ENCODE assay signal across 22 mouse cellular contexts in the genomic region with DNA sequence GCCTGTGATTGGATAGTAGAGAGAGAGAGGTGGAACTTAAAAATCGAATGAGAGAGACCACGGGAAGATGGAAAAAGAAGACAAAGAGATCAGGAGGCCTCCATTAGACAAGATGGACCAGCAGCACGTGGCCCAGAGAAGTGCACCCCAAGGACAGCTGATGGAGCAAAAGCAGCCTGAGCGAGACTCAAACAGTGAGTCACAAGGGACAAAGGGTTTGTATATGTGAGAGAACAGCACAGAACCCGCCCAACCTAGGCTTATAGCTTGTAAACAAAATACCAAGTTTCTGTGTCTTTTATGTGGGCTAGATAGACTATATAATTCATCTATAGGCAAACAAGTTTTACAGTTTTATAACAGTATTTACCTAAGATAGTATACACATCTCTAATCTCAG. TPM values are rescaled to one million over a fixed set of nuclear protein-coding genes. Genes with fewer than 3 reads are reported as not detected.
DNase-seq lines count a peak whose midpoint lies in the region; ATAC-seq and TF ChIP-seq lines count a peak whose summit lies in the region.
"Had no signal": no experiment of that assay in that cellular context is flagged by ENCODE, and none has a peak within 500 bp of the region (broad histone marks: within the 10 kb centered on the region; RNA-seq: fewer than 3 reads in every experiment).

No protein-coding gene starts in this region.

- H3K4me3 ChIP-seq in liver, embryonic 12.5 days: no peak overlapping the region
- H3K4me3 ChIP-seq in liver, embryonic 11.5 days (ENCODE audit: low read depth, low read length): no peak overlapping the region
- peak overlapping the region; percentile 64 for H3K4me3 ChIP-seq in megakaryocyte, embryonic 14.5 days (replicated peaks)
- H3K4me3 ChIP-seq in stomach, postnatal 0 days (ENCODE audit: low read depth, low read length): no peak overlapping the region
- H3K4me3 ChIP-seq: forebrain, embryonic 10.5 days; gastrocnemius, adult 2 months; heart, embryonic 10.5 days; hindbrain, embryonic 12.5 days; hindbrain, embryonic 15.5 days had no signal

- H3K4me1 ChIP-seq in liver, embryonic 12.5 days: peaks cover 71% of the 10 kb centered on the region
- peaks cover 18% of the 10 kb centered on the region for H3K4me1 ChIP-seq in liver, embryonic 11.5 days (replicated peaks; ENCODE audit: control insufficient read depth, insufficient read depth, low read length)
- peaks cover 97% of the 10 kb centered on the region for H3K4me1 ChIP-seq in megakaryocyte, embryonic 14.5 days
- H3K4me1 ChIP-seq in stomach, postnatal 0 days (replicated peaks; ENCODE audit: control insufficient read depth, insufficient read depth): 0 out of 2 replicates have a peak, but pooled peaks cover 2% of the 10 kb centered on the region

- DNase-seq in adrenal gland, postnatal 36 days: peak; percentile 25 to 27
- DNase-seq in adrenal gland, postnatal 4 days (ENCODE audit: low spot score in 2 of 2): no peak
- DNase-seq in liver, embryonic 11.5 days (ENCODE audit: low spot score): no peak
- DNase-seq in stomach, postnatal 0 days (ENCODE audit: low spot score): no peak
- no peak for DNase-seq in MN1 (ENCODE audit: low spot score)
- DNase-seq: adrenal gland, postnatal 10 days; cerebellum, adult 18-20 months; cerebellum, adult 9-10 months; cerebellum, postnatal 14 days; forebrain, postnatal 0 days; gastrocnemius, adult 2 months; gastrocnemius, postnatal 14 days; heart, adult 18-20 months had no signal

- H3K36me3 ChIP-seq in liver, embryonic 12.5 days: peaks cover 48% of the 10 kb centered on the region
- H3K36me3 ChIP-seq in liver, embryonic 11.5 days (ENCODE audit: control insufficient read depth, insufficient read depth, low read length): no peaks in the 10 kb centered on the region
- H3K36me3 ChIP-seq in megakaryocyte, embryonic 14.5 days (replicated peaks; ENCODE audit: low read length): peaks cover 88% of the 10 kb centered on the region
- H3K36me3 ChIP-seq in stomach, postnatal 0 days (ENCODE audit: control insufficient read depth, insufficient read depth, low read length): no peaks in the 10 kb centered on the region
- H3K36me3 ChIP-seq: forebrain, embryonic 10.5 days; heart, embryonic 10.5 days; hindbrain, embryonic 12.5 days; hindbrain, embryonic 15.5 days had no signal

- no peak overlapping the region for H3K9ac ChIP-seq in liver, embryonic 12.5 days
- no peak overlapping the region for H3K9ac ChIP-seq in liver, embryonic 11.5 days (ENCODE audit: low read depth, low read length)
- no peak overlapping the region for H3K9ac ChIP-seq in stomach, postnatal 0 days (ENCODE audit: low read length)
- H3K9ac ChIP-seq: forebrain, postnatal 0 days; hindbrain, embryonic 12.5 days; hindbrain, embryonic 15.5 days had no signal

- no peak for TF ChIP-seq EP300 in stomach, postnatal 0 days (optimal IDR thresholded peaks at IDR 0.05)

- H3K27ac ChIP-seq in liver, embryonic 12.5 days: peak overlapping the region; percentile 37; the same call in 1 of the 2 replicates
- H3K27ac ChIP-seq in liver, embryonic 11.5 days (ENCODE audit: low read depth, low read length): no peak overlapping the region
- H3K27ac ChIP-seq in stomach, postnatal 0 days (replicated peaks): no peak overlapping the region
- H3K27ac ChIP-seq: forebrain, embryonic 10.5 days; gastrocnemius, adult 2 months; heart, embryonic 10.5 days; hindbrain, embryonic 12.5 days; hindbrain, embryonic 15.5 days had no signal

- no peak overlapping the region for H3K4me2 ChIP-seq in liver, embryonic 12.5 days
- H3K4me2 ChIP-seq in liver, embryonic 11.5 days: no peak overlapping the region
- H3K4me2 ChIP-seq in stomach, postnatal 0 days (replicated peaks; ENCODE audit: low read depth): no peak overlapping the region
- H3K4me2 ChIP-seq: hindbrain, embryonic 12.5 days; hindbrain, embryonic 15.5 days had no signal

- no peak for TF ChIP-seq CTCF in stomach, postnatal 0 days (IDR thresholded peaks at IDR 0.05; ENCODE audit: low read depth)

- ATAC-seq in liver, embryonic 12.5 days: no peak
- no peak for ATAC-seq in liver, embryonic 11.5 days (replicated peaks; ENCODE audit: low FRiP score)
- no peak for ATAC-seq in megakaryocyte, adult 5-6 weeks (ENCODE audit: poor library complexity, severe bottlenecking)
- ATAC-seq in stomach, postnatal 0 days (ENCODE audit: low FRiP score, low TSS enrichment): peak; percentile 64
- ATAC-seq: forebrain, embryonic 14.5 days; forebrain, postnatal 0 days; Patski had no signal

- no peaks in the 10 kb centered on the region for H3K9me3 ChIP-seq in liver, embryonic 12.5 days (replicated peaks)
- H3K9me3 ChIP-seq in liver, embryonic 11.5 days (ENCODE audit: control insufficient read depth, low read length): no peaks in the 10 kb centered on the region
- H3K9me3 ChIP-seq in megakaryocyte, embryonic 14.5 days: no peaks in the 10 kb centered on the region
- H3K9me3 ChIP-seq in stomach, postnatal 0 days (ENCODE audit: control insufficient read depth, low read length): no peaks in the 10 kb centered on the region
- H3K9me3 ChIP-seq: forebrain, embryonic 10.5 days; heart, embryonic 10.5 days; hindbrain, embryonic 15.5 days had no signal

- H3K27me3 ChIP-seq in liver, embryonic 12.5 days (replicated peaks): no peaks in the 10 kb centered on the region
- no peaks in the 10 kb centered on the region for H3K27me3 ChIP-seq in liver, embryonic 11.5 days (replicated peaks; ENCODE audit: control insufficient read depth, insufficient read depth, low read length)
- no peaks in the 10 kb centered on the region for H3K27me3 ChIP-seq in megakaryocyte, embryonic 14.5 days (replicated peaks)
- no peaks in the 10 kb centered on the region for H3K27me3 ChIP-seq in stomach, postnatal 0 days (ENCODE audit: control insufficient read depth, insufficient read depth, low read length)
- H3K27me3 ChIP-seq: hindbrain, embryonic 12.5 days; hindbrain, embryonic 15.5 days; Patski had no signal

- 75% methylated on average over 5 of the region's 5 CpGs for WGBS in liver, embryonic 12.5 days (ENCODE audit: insufficient replicate concordance)
- WGBS in liver, embryonic 11.5 days: 82% methylated on average over 5 of the region's 5 CpGs
- 73% methylated on average over 5 of the region's 5 CpGs for whole genome bisulfite sequencing in stomach, postnatal 0 days

RNA-seq across cellular contexts. Expression of a gene that starts 50.0 kb away (rescaled TPM):
- total RNA-seq in adrenal gland, postnatal 36 days (2021): 100 to 1,000 TPM; 417 to 626 TPM
- total RNA-seq in adrenal gland, postnatal 4 days (2021): 100 to 1,000 TPM; 187 to 200 TPM
- 137 and 141 TPM in 2 replicates for polyA plus RNA-seq in liver, embryonic 12.5 days (2016; fragmentation: Nextera tagmentation; extraction: Ambion mirVana)
- polyA plus RNA-seq in liver, embryonic 11.5 days (2014; fragmentation: Nextera tagmentation; extraction: Ambion mirVana): 103 and 123 TPM in 2 replicates
- polyA plus RNA-seq in megakaryocyte, embryonic 14.5 days (2012; ENCODE audit: insufficient read depth, low replicate concordance): 110 and 158 TPM in 2 replicates
- 41.4 and 43.6 TPM in 2 replicates for total RNA-seq in megakaryocyte, adult 5-6 weeks (2015)
- total RNA-seq in megakaryocyte, adult 5-6 weeks (2017): 36.2 and 45.2 TPM in 2 replicates
- 16.3 and 17.9 TPM in 2 replicates for polyA plus RNA-seq in stomach, postnatal 0 days (2015; fragmentation: Nextera tagmentation; extraction: Ambion mirVana)

Comparison
In these comparisons a context has a peak if more than half of its experiments do, and no peak if none do; other contexts are left out.
1. DNase-seq: peak in adrenal gland, postnatal 36 days (2 of 2); none in adrenal gland, postnatal 4 days (0 of 2), liver, embryonic 11.5 days (single experiment), stomach, postnatal 0 days (single experiment) and MN1 (single experiment).